Mouse (Mus musculus) macrophage (primary cell): Measurements from ENCODE around the gene Anxa5. TPM values are rescaled to one million over a fixed set of nuclear protein-coding genes. Genes with fewer than 3 reads are reported as not detected.

Source experiments
- H3K27ac ChIP-seq: fragments of 350-480 bp; formaldehyde crosslinking; 2 replicates; pipeline ENCODE4 v1.9.0; 2021
- H3K36me3 ChIP-seq: fragments of 350-480 bp; formaldehyde crosslinking; 2 replicates; pipeline ENCODE4 v1.9.0; 2021; ENCODE audit errors: inconsistent target
- H3K4me3 ChIP-seq: fragments of 350-480 bp; formaldehyde crosslinking; 2 replicates; pipeline ENCODE4 v1.9.0; 2021; ENCODE audit errors: inconsistent target
- H3K79me2 ChIP-seq: fragments of 350-480 bp; formaldehyde crosslinking; 2 replicates; pipeline ENCODE4 v1.9.0; 2021; ENCODE audit errors: inconsistent target
- WGBS: methylation state at CpG from one replicate; pipeline ENCODE4 v1.1.7; 2026; ENCODE audit warnings: inconsistent platforms; ENCODE audit not compliant: missing documents; 5-methylcytosine and 5-hydroxymethylcytosine counted together
- polyA plus RNA-seq: library from polyadenylated mRNA; stranded (reverse); fragments of 250-400 nt; gene quantifications from 3 replicates; pipeline ENCODE4 v1.2.4, GENCODE M21; 2018; ENCODE audit warnings: inconsistent platforms
- total RNA-seq, 78 experiments: library from RNA; depleted of rRNA; stranded (reverse); fragments of 250-400 nt; gene quantifications; 1 replicate in 9 of 78; 2 replicates in 24 of 78; 3 replicates in 43 of 78; 4 replicates in 2 of 78; pipeline ENCODE4 v1.2.4; 2018; ENCODE audit warnings: inconsistent platforms in 56 of 78

Anxa5 gene
- total RNA-seq (2018; cell fraction: chromatin; rRNA removed) = 100 to 1,000 TPM in 19 of 26 experiments, 10 to 100 TPM in 7; 53.0 to 969 (median 158) TPM
- total RNA-seq (2018; cell fraction: cytosol; rRNA removed) = 1,000 to 10,000 TPM in 2 of 26 experiments, 100 to 1,000 TPM in 24; 392 to 1,268 (median 777) TPM
- 100 to 1,000 TPM; 188 to 850 (median 333) TPM for total RNA-seq (2018; cell fraction: nucleus; rRNA removed)
- 668 to 1,026 TPM (median 746 TPM) in 3 replicates for polyA plus RNA-seq

DNA sequence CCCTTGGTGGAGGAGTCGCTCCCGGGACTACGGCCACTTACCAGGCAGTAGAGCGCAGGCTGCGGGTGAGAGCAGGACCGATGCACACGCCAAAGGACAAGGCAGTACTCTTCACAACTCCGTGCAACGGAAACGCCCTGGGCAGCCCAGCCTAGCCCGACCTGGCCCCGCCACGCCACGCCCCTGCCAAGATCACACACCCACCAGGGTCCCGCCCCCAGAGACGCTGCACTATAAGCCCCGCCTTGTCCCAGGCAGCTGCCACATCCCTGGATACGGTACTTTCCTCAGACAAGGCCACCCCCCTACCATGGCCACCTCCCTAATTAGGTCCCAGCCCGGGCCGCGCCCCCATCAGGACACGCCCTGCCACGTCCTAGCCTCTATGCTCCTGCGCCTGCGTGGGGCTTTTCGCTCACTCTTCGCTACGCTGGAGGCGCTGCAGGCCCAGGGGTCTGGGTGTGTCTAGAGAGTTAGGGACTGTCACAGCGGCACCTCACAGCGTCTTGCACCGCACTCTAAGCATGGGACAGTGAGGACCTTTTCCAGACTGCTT lies at the start of gene Anxa5, which contains the start of gene 1810062G17Rik:
Gene Anxa5 (minus strand): TSS at position 363 of the 556 bp plus-strand sequence.
Gene 1810062G17Rik (plus strand): TSS at position 406 of the 556 bp plus-strand sequence.
- Histone ChIP-seq H3K27ac (peak within 1 kb of the TSS; percentile 99), H3K36me3 (peaks cover 5% of the 10 kb centered on the region; the same call in 1 of the 2 replicates), H3K4me3 (peak within 1 kb of the TSS; percentile 99), H3K79me2 (peaks cover 48% of the 10 kb centered on the region)
- WGBS = under 1% methylated on average over 32 of the region's 32 CpGs

DNA sequence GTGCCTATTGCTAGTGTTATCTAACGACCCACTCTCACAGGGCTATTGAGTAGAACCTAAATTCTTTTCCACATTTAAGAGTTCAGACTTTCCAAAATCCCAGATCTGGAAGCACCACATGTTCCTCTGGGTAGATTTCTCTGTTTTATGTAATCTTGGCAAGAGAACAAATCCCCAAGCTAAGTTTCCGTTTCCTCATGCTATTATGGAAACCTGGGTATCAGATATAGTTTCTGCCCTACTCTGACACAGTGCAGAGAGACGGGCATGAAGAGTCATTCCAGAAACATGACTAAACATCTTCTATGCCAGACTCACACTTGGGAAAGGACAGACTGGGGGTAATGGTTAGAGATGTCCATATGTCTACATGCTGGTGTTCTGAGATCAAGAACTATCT lies 48.8 kb upstream of the Anxa5 start:
- Histone ChIP-seq H3K36me3 (no peaks in the 10 kb centered on the region), H3K4me3 (no peak overlapping the region), H3K27ac (no peak overlapping the region), H3K79me2 (no peaks in the 10 kb centered on the region)
- WGBS = 82% methylated on average over 3 of the region's 3 CpGs

DNA sequence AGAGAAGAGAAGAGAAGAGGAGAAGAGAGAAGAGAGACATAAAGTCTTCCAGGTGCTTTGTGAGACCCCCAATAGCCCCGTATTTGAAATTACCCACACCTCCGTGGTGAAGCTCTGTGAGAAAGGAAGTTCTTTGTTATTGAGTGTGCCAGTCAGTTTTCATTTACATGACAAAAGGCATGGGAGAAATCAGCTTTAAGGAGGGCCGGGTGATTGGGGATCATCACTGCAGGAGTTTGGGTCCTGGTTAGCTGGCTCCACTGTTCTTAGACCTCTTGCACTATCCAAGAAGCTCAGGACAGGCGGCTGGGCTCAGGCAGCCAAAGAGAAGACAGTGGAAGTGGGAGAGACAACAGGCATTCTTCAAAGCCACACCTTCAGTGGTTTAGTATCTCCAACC lies 46.4 kb upstream of the Anxa5 start:
- H3K4me3 ChIP-seq = no peak overlapping the region
- no peaks in the 10 kb centered on the region for H3K36me3 ChIP-seq
- H3K27ac ChIP-seq = no peak overlapping the region
- WGBS = 36% methylated on average over 4 of the region's 4 CpGs
- H3K79me2 ChIP-seq = no peaks in the 10 kb centered on the region

DNA sequence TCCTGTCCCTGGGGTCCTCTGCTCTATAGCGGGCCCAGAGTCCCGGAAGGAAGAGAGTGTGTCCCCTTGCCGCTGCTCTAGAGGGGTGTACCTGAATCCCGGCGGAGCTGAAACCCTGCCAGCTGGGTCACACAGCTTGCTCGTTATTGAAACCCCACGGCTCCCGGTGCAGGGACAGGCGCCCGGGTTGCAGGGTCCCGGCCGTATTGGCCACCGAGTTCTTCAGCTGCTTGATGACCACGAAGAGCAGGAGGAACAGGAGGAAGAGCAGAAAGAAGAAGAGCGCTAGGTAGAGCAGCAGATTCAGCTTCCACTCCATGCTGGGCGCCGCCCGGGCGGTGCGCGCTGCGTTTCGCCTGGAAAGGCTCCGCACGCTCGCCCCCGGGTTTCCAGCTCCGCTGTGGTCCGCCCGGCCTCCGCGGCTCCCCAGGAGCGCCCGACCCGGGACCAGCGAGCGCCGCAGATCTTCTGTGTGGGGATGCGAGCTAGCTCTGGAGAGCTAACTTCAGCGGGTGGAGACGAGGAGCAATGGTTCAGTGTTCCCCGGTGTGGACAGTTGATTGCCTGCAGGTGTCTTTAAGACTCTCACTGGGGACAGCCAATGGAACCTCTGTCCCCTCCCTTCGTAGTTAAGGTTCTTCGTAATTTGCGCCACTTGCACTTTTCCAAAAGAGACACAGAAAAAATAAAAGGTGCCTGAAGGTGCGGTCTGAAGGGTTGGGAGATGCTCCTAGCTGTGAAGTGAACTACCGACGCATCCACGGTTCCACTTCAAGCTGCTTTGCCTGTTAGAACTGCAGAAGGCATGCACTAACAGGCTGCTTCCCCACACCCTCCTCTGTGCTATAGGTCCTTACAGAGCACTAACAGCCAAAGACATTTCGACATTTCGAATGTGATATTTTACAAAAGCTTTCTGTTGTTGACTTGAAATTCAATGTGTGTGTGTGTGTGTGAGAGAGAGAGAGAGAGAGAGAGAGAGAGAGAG lies 45.7 kb upstream of the Anxa5 start, which contains the start of gene Gm11549:
Gene Gm11549 (minus strand): TSS at position 741 of the 988 bp plus-strand sequence.
- 2% methylated on average over 51 of the region's 51 CpGs for WGBS

DNA sequence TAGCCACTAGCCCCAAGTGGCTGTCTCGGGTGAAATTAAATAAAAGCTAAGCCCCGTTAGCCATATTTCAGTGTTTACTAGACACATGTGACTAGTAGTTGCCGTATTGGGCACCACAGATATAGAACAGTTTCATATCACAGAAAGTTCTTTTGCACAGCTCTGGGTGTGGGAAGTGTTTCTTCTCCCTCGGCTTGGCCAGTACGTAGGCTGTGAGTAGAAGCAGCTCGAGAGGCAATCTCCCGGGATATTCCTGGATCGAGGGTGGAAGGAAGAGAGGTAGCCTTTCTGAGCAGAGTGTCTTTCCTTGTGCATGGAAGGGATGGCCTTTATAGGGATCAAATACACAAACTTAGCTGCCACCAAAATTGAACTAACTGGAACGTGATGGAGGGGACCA lies 40.5 kb upstream of the Anxa5 start:
- 95% methylated on average over 9 of the region's 9 CpGs for WGBS
- Histone ChIP-seq H3K79me2 (no peaks in the 10 kb centered on the region), H3K36me3 (no peaks in the 10 kb centered on the region), H3K27ac (no peak overlapping the region), H3K4me3 (no peak overlapping the region)

More for the DNA sequence above, 45.7 kb upstream of the Anxa5 start, which contains the start of gene Gm11549:
- Histone ChIP-seq H3K36me3 (no peaks in the 10 kb centered on the region), H3K27ac (no peak within 1 kb of the TSS), H3K4me3 (no peak within 1 kb of the TSS), H3K79me2 (no peaks in the 10 kb centered on the region)

DNA sequence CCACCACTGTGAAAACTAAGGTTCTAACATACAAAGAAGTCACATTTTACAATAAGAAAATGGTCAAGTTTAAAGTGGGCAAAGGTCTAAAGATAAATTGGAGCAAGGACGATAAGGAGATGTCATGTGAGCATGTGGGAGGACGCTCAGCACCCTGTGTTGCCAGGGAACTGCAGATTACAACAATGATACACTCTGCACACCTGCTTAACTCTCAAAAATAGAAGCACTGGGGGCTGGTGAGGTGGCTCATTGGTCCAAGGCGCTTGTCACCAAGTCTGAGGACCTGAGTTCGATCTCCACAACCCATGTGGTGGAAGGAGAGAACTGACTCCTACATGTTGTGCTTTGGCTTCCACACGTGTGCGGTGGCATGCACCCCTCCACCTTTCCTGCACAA lies 35.8 kb upstream of the Anxa5 start:
- H3K4me3 ChIP-seq = no peak overlapping the region
- no peaks in the 10 kb centered on the region for H3K36me3 ChIP-seq
- no peak overlapping the region for H3K27ac ChIP-seq
- WGBS = 90% methylated on average over 6 of the region's 6 CpGs
- H3K79me2 ChIP-seq = no peaks in the 10 kb centered on the region

DNA sequence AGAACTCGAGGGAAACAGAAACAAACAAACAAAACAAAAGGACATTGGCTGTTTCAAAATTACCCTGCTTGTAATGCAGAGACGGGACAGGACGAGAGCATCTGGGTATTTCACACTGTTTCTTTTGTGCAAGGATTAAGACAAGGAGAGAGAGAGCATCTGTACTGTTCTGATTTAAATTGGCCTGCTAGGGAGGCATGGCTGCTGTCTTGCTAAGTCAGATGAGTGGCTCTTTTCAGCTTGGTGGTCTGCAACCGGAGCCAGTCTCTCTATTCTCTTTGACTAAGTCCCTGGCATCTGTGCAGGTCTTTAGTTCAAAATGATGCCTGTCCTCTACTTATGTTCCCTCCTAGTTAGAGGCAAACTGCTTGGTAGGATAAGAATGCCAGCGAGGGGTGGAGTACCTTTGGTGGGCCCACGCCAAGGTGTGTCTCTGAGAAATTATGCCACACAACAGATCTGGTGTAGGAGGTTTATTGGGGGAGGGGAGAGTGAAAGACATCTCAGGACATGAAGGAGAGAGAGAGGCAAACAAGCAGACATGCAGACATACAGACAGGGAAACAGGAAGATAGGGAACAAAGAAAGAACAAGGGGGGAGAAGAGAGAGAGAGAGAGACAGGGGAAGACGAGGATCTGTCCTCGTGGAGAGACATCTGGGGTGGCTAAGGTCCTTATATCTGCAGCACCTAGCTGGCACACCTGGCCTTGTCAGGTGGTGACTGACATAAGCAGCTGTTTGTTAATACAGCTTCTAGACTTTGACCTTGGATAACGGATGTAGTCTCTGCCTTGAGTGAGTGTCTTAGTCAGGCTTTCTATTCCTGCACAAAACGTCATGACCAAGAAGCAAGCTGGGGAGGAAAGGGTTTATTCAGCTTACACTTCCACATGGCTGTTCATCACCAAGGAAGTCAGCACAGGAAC lies 30.4 kb upstream of the Anxa5 start:
- Histone ChIP-seq H3K4me3 (no peak overlapping the region), H3K27ac (no peak overlapping the region), H3K36me3 (no peaks in the 10 kb centered on the region), H3K79me2 (no peaks in the 10 kb centered on the region)
- WGBS = 82% methylated on average over 10 of the region's 10 CpGs

DNA sequence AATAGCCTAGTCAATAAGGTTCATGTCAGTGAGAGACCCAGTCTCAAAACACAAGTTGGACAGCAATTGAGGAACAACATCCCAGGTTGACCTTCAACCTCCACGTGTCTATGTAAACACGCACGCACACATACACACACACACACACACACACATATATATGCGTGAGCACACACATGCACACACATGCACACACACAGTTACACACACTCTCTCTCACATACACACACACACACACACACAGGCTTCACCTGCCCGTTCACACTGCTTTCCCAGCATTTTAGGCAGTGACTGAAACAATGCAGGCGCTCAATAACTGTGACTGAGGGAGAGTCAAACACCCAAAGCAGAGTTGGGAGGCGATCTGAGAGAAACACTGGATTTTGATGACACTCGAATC lies 29.6 kb upstream of the Anxa5 start:
- Histone ChIP-seq H3K4me3 (no peak overlapping the region), H3K79me2 (no peaks in the 10 kb centered on the region), H3K27ac (no peak overlapping the region), H3K36me3 (no peaks in the 10 kb centered on the region)
- 95% methylated on average over 8 of the region's 8 CpGs for WGBS

DNA sequence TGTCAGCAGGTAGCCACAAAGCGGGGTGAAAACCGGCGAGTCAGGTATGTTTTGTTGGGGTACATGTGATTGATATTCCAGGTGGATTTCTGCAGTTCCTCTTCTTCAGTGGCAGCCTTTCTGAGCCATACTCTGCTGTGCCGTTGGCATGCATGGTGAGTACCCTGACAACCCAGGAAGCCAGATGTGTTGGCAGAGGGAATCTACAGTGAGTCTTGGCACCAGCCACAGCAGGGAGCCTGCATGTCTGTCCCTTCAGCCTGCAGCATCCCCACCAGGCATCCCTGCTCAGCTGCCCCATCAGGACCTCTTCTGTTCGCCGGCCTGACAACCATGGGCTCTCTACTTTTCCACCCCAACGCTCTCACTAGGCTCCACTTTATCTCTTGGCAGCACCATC lies 25.9 kb upstream of the Anxa5 start:
- Histone ChIP-seq H3K27ac (no peak overlapping the region), H3K4me3 (no peak overlapping the region), H3K79me2 (no peaks in the 10 kb centered on the region), H3K36me3 (no peaks in the 10 kb centered on the region)
- 72% methylated on average over 7 of the region's 7 CpGs for WGBS

DNA sequence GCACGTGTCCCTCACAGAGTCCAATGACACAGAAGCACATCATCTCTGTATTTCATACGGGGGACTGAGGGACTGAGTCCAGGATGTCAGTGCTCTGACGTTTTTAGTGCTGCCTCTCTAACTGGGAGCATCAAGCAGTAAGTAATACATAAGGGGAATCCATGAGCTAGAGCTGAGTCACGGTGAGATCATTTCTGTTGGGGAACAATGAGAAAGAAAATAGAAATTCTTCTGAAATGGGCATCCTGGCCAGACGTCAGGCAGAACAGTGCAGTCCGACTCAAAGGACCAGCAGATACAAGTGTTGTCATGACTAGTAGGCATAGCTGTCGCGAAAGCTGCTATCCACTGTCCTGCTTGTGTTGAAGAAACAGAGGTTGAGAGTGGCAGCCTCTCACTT lies 25.3 kb upstream of the Anxa5 start:
- H3K4me3 ChIP-seq = no peak overlapping the region
- WGBS = 73% methylated on average over 7 of the region's 8 CpGs
- H3K27ac ChIP-seq = no peak overlapping the region
- no peaks in the 10 kb centered on the region for H3K79me2 ChIP-seq
- no peaks in the 10 kb centered on the region for H3K36me3 ChIP-seq

DNA sequence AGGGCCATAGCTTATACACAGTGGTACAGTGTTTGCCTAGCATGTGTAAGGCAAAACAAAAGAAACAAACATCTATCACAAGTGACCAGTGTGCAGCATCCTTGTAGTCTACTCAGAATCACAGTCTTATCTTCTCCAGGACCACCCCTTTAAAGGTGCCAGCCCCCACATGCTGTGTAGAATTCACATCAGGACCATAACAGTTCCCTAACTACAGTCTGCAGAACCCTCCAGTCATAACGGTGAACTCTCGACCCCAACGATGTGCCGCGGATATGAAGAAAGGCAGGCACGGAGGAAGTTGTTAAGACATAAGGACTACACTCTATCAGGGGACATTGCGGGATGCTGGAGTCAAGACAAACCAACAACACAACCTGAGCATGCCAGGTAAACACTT lies 23.7 kb upstream of the Anxa5 start:
- H3K4me3 ChIP-seq = no peak overlapping the region
- no peaks in the 10 kb centered on the region for H3K36me3 ChIP-seq
- 97% methylated on average over 7 of the region's 7 CpGs for whole genome bisulfite sequencing
- no peak overlapping the region for H3K27ac ChIP-seq
- no peaks in the 10 kb centered on the region for H3K79me2 ChIP-seq

DNA sequence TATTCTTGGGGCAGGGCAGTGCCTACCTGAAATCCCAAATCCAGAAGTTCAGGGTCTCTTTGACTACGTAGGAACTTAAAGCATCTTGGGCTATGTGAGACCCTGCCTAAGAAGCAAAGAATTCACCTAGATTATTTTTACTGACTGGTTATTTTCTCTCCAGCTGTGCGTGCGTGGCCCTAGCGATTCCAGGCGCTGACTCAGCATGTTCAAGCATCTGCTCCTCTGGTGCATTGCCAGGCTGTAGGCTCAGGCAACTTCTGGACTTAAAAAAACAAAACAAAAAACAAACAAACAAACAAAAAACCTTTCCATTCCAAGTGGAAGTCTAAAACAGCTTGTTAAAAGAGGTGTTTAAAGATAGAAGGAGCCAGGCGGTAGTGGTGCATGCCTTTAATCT lies 22.5 kb upstream of the Anxa5 start:
- 85% methylated on average over 6 of the region's 6 CpGs for WGBS
- Histone ChIP-seq H3K27ac (no peak overlapping the region), H3K79me2 (no peaks in the 10 kb centered on the region), H3K4me3 (no peak overlapping the region), H3K36me3 (no peaks in the 10 kb centered on the region)

DNA sequence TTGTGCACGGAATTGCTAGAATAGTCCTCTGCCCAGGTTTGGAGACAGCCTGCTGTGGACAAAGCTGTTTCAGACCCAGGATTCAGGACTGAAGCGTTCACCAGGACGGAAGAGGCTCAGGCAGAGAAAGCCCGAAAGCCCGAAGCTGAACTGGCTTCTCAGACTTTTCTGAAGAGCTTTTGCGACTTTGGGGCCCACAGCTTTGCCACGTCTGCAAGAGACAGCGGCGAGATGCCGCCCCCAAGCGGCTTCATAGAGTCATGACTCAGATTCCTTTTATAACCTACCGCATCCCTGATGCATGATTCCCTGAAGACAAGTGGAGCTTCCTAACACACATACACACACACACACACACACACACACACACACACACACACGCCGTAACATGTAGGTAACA lies 21.1 kb upstream of the Anxa5 start:
- 23% methylated on average over 13 of the region's 14 CpGs for WGBS

DNA sequence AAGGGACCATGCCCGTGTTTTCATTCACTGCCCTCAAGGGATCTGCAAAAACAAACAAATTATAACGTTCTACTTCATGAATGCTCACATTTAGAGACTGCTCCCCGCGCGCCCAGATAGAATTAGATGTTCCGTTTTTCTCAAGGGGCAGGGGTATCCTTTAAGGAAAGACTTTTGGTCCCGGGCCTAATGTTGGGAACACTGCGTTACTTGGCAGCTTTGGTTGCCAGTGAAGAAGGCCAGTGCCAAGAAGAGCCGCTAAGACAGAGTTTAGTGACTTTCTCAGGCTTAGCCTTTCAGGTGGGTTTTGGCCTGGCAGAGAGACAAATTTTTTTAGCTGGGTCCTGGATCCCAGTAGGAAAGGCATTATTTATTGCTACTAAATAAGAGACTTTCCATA lies 20.6 kb upstream of the Anxa5 start:
- 89% methylated on average over 9 of the region's 9 CpGs for WGBS
- no peaks in the 10 kb centered on the region for H3K36me3 ChIP-seq
- H3K27ac ChIP-seq = no peak overlapping the region

More for the DNA sequence above, 21.1 kb upstream of the Anxa5 start:
- Histone ChIP-seq H3K27ac (no peak overlapping the region), H3K4me3 (no peak overlapping the region), H3K79me2 (no peaks in the 10 kb centered on the region), H3K36me3 (no peaks in the 10 kb centered on the region)

More for the DNA sequence above, 20.6 kb upstream of the Anxa5 start:
- Histone ChIP-seq H3K4me3 (no peak overlapping the region), H3K79me2 (no peaks in the 10 kb centered on the region)
